Mouse (Mus musculus) MEL (cell line): ENCODE measurements around the gene Glt28d2. TPM values are rescaled to one million over a fixed set of nuclear protein-coding genes. Genes with fewer than 3 reads are reported as not detected.

ENCODE experiments used
- DNase-seq: peaks from one replicate; pipeline ENCODE4 v3.0.0; 2011; ENCODE audit warnings: low read depth, low spot score
- H3K27ac ChIP-seq: 2 replicates; pipeline ENCODE4 v1.5.1; 2012; ENCODE audit warnings: low read depth, mild to moderate bottlenecking, control low read depth, low read length, moderate library complexity; ENCODE audit not compliant: control insufficient read depth
- H3K27me3 ChIP-seq, 2 experiments: fragments of 150-350 bp in 1 of 2; sonication (generic) in 1 of 2; 2 replicates each; pipeline ENCODE4 v1.6.1; 2012; ENCODE audit warnings: low read length in 2 of 2, mild to moderate bottlenecking in 2 of 2, improper control_type of control experiment in 1 of 2, moderate library complexity in 1 of 2; ENCODE audit not compliant: insufficient read depth in 2 of 2, control insufficient read depth in 1 of 2
- H3K36me3 ChIP-seq, 2 experiments: 2 replicates each; pipeline ENCODE4 v1.6.1; 2012 to 2014; ENCODE audit warnings: low read length in 2 of 2, improper control_type of control experiment in 1 of 2, inconsistent platforms in 1 of 2, mild to moderate bottlenecking in 1 of 2; ENCODE audit not compliant: insufficient read depth in 2 of 2, control insufficient read depth in 1 of 2
- H3K4me1 ChIP-seq, 2 experiments: fragments of 150-350 bp in 1 of 2; sonication (generic) in 1 of 2; 2 replicates each; pipeline ENCODE4 v1.6.1; 2012; ENCODE audit warnings: low read length in 2 of 2, improper control_type of control experiment in 1 of 2, mild to moderate bottlenecking in 1 of 2; ENCODE audit not compliant: insufficient read depth in 2 of 2, control insufficient read depth in 1 of 2
- H3K4me3 ChIP-seq, 2 experiments: fragments of 150-350 bp in 1 of 2; sonication (generic) in 1 of 2; 2 replicates each; pipeline ENCODE4 v1.5.1; 2012; ENCODE audit warnings: low read depth in 2 of 2, low read length in 2 of 2, mild to moderate bottlenecking in 2 of 2, moderate library complexity in 2 of 2, control low read depth in 1 of 2, improper control_type of control experiment in 1 of 2; ENCODE audit not compliant: control insufficient read depth in 1 of 2, insufficient read depth in 1 of 2
- H3K79me2 ChIP-seq: 2 replicates; pipeline ENCODE4 v1.6.1; 2012; ENCODE audit warnings: mild to moderate bottlenecking, low read length, moderate library complexity; ENCODE audit not compliant: control insufficient read depth, poor library complexity, insufficient read depth
- H3K9ac ChIP-seq: 2 replicates; pipeline ENCODE4 v1.6.1; 2012; ENCODE audit warnings: low read depth, mild to moderate bottlenecking, control low read depth, low read length, moderate library complexity; ENCODE audit not compliant: control insufficient read depth, poor library complexity, severe bottlenecking
- H3K9me3 ChIP-seq: fragments of 150-350 bp; sonication (generic); replicated peaks from 2 replicates; pipeline ENCODE4 v1.6.1; 2012; ENCODE audit warnings: mild to moderate bottlenecking, low read length, improper control_type of control experiment, moderate library complexity; ENCODE audit not compliant: insufficient read depth
- BHLHE40 ChIP-seq: IDR thresholded peaks from 2 replicates; pipeline ENCODE4 v1.6.1; 2012; ENCODE audit warnings: low read depth, mild to moderate bottlenecking, inconsistent platforms, low read length, improper control_type of control experiment, borderline replicate concordance
- CHD1 ChIP-seq: IDR thresholded peaks from 2 replicates; pipeline ENCODE4 v1.6.1; 2012; ENCODE audit warnings: low read depth, mild to moderate bottlenecking, inconsistent platforms, low read length, improper control_type of control experiment
- CTCF ChIP-seq, 3 experiments: IDR thresholded peaks in 2 of 3; conservative IDR thresholded peaks in 1 of 3; 2 replicates each; pipeline ENCODE4 v1.5.1; 2011 to 2012; ENCODE audit warnings: low read length in 3 of 3, low read depth in 2 of 3, mild to moderate bottlenecking in 2 of 3, improper control_type of control experiment in 1 of 3, inconsistent platforms in 1 of 3, mixed read lengths in 1 of 3, moderate library complexity in 1 of 3; ENCODE audit not compliant: control insufficient read depth in 1 of 3, insufficient read depth in 1 of 3, poor library complexity in 1 of 3, severe bottlenecking in 1 of 3
- E2F4 ChIP-seq: IDR thresholded peaks from 2 replicates; pipeline ENCODE4 v1.6.1; 2011; ENCODE audit warnings: low read depth, low read length, improper control_type of control experiment, borderline replicate concordance
- EP300 ChIP-seq, 2 experiments: IDR thresholded peaks; 2 replicates each; pipeline ENCODE4 v1.6.1; 2011; ENCODE audit warnings: improper control_type of control experiment in 2 of 2, low read length in 2 of 2, low read depth in 1 of 2, mild to moderate bottlenecking in 1 of 2
- ETS1 ChIP-seq: IDR thresholded peaks from 2 replicates; pipeline ENCODE4 v1.6.1; 2012; ENCODE audit warnings: low read depth, mild to moderate bottlenecking, inconsistent platforms, low read length, improper control_type of control experiment, moderate library complexity
- GABPA ChIP-seq: IDR thresholded peaks from 2 replicates; pipeline ENCODE4 v1.6.1; 2012; ENCODE audit warnings: low read depth, mild to moderate bottlenecking, inconsistent platforms, low read length, improper control_type of control experiment, moderate library complexity
- HCFC1 ChIP-seq: IDR thresholded peaks from 2 replicates; pipeline ENCODE4 v1.6.1; 2012; ENCODE audit warnings: low read depth, mild to moderate bottlenecking, inconsistent platforms, low read length, improper control_type of control experiment, moderate library complexity
- KAT2A ChIP-seq: conservative IDR thresholded peaks from 2 replicates; pipeline ENCODE4 v1.6.1; 2012; ENCODE audit warnings: low read depth, low read length, improper control_type of control experiment, inconsistent platforms
- MAFK ChIP-seq: IDR thresholded peaks from 2 replicates; pipeline ENCODE4 v1.6.1; 2011; ENCODE audit warnings: low read depth, mild to moderate bottlenecking, low read length, improper control_type of control experiment, borderline replicate concordance
- MAZ ChIP-seq: IDR thresholded peaks from 2 replicates; pipeline ENCODE4 v1.6.1; 2012; ENCODE audit warnings: low read depth, mild to moderate bottlenecking, inconsistent platforms, low read length, improper control_type of control experiment
- MEF2A ChIP-seq: IDR thresholded peaks from 2 replicates; pipeline ENCODE4 v1.6.1; 2014; ENCODE audit warnings: low read depth, mild to moderate bottlenecking, inconsistent platforms, low read length, improper control_type of control experiment; ENCODE audit not compliant: poor library complexity, insufficient replicate concordance, severe bottlenecking; ENCODE audit errors: extremely low read depth
- MXI1 ChIP-seq: IDR thresholded peaks from 2 replicates; pipeline ENCODE4 v1.6.1; 2011; ENCODE audit warnings: mild to moderate bottlenecking, low read depth, low read length, improper control_type of control experiment
- NRF1 ChIP-seq: IDR thresholded peaks from 2 replicates; pipeline ENCODE4 v1.6.1; 2014; ENCODE audit warnings: low read depth, mild to moderate bottlenecking, inconsistent platforms, low read length, improper control_type of control experiment, moderate library complexity; ENCODE audit not compliant: poor library complexity, insufficient read depth, severe bottlenecking
- POLR2A ChIP-seq, 2 experiments: IDR thresholded peaks; 2 replicates each; pipeline ENCODE4 v1.6.1; 2011 to 2012; ENCODE audit warnings: low read length in 2 of 2, mild to moderate bottlenecking in 2 of 2, control low read depth in 1 of 2, improper control_type of control experiment in 1 of 2, low read depth in 1 of 2, moderate library complexity in 1 of 2; ENCODE audit not compliant: control insufficient read depth in 1 of 2, insufficient read depth in 1 of 2, poor library complexity in 1 of 2
- POLR2AphosphoS2 ChIP-seq: IDR thresholded peaks from 2 replicates; pipeline ENCODE4 v1.6.1; 2011; ENCODE audit warnings: low read length, improper control_type of control experiment
- RAD21 ChIP-seq: IDR thresholded peaks from 2 replicates; pipeline ENCODE4 v1.6.1; 2011; ENCODE audit warnings: mild to moderate bottlenecking, low read depth, low read length, improper control_type of control experiment
- RCOR1 ChIP-seq: IDR thresholded peaks from 2 replicates; pipeline ENCODE4 v1.6.1; 2012; ENCODE audit warnings: low read depth, mild to moderate bottlenecking, inconsistent platforms, low read length, improper control_type of control experiment
- SMC3 ChIP-seq: IDR thresholded peaks from 2 replicates; pipeline ENCODE4 v1.6.1; 2011; ENCODE audit warnings: low read depth, low read length, improper control_type of control experiment
- TCF12 ChIP-seq: IDR thresholded peaks from 2 replicates; pipeline ENCODE4 v1.6.1; 2014; ENCODE audit warnings: low read depth, mild to moderate bottlenecking, inconsistent platforms, low read length, improper control_type of control experiment, moderate library complexity
- UBTF ChIP-seq: IDR thresholded peaks from 2 replicates; pipeline ENCODE4 v1.6.1; 2012; ENCODE audit warnings: low read depth, mild to moderate bottlenecking, inconsistent platforms, low read length, improper control_type of control experiment, moderate library complexity, borderline replicate concordance; ENCODE audit not compliant: insufficient read depth
- USF2 ChIP-seq, 2 experiments: IDR thresholded peaks; 2 replicates each; pipeline ENCODE4 v1.6.1; 2011 to 2012; ENCODE audit warnings: improper control_type of control experiment in 2 of 2, low read length in 2 of 2, borderline replicate concordance in 1 of 2, inconsistent platforms in 1 of 2, low read depth in 1 of 2, mild to moderate bottlenecking in 1 of 2; ENCODE audit not compliant: insufficient read depth in 1 of 2
- ZC3H11A ChIP-seq: IDR thresholded peaks from 2 replicates; pipeline ENCODE4 v1.6.1; 2012; ENCODE audit warnings: low read depth, mild to moderate bottlenecking, inconsistent platforms, low read length, improper control_type of control experiment
- polyA plus RNA-seq, 2 experiments: library from polyadenylated mRNA; stranded (reverse) in 1 of 2; unstranded in 1 of 2; fragments of >175 nt in 1 of 2; fragments of >200 nt in 1 of 2; gene quantifications; 2 replicates each; pipeline versions ENCODE4 v1.2.1 to v1.2.4; 2012; ENCODE audit warnings: low replicate concordance in 2 of 2, low read depth in 1 of 2; ENCODE audit not compliant: insufficient read length in 2 of 2, insufficient read depth in 1 of 2, missing spikeins in 1 of 2
- total RNA-seq: library from RNA; depleted of rRNA; stranded (reverse); fragments of 300-350 nt; gene quantifications from 2 replicates; pipeline ENCODE4 v1.2.3, GENCODE M21; 2012

The Glt28d2 gene
- total and polyA plus RNA-seq, 3 experiments: not detected

DNA sequence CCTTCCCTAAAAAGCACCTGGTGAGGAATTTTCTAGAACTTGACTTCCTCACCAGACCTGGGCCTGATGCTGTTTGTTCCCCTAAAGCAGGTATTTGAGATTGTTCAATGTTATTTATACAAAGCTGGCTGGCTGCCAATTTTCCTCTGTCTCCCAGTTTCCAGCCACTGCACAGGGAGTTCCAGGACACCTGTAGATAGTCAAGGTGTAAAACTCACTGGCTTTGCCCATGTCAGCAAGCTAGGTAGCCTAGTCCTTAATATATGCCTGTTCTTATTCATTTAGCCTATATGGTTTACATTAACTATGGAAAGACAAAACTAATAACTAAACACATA, 44.5 kb downstream of the Glt28d2 start:
- no peak overlapping the region for H3K27ac ChIP-seq
- TF ChIP-seq BHLHE40 (no peak), MEF2A (no peak), UBTF (no peak), TCF12 (no peak), ETS1 (no peak), ZC3H11A (no peak), GABPA (no peak), HCFC1 (no peak), MXI1 (no peak), CHD1 (no peak), CTCF (IDR thresholded peaks at IDR 0.05 in 2 of 3, conservative IDR thresholded peaks at IDR 0.05 in 1 of 3; ENCODE audit: control insufficient read depth in 1 of 3, insufficient read depth in 1 of 3, low read depth in 2 of 3, low read length in 3 of 3, poor library complexity in 1 of 3, severe bottlenecking in 1 of 3) (no peak), POLR2AphosphoS2 (no peak), E2F4 (no peak), EP300 (IDR thresholded peaks at IDR 0.05; ENCODE audit: low read depth in 1 of 2, low read length in 2 of 2) (no peak), SMC3 (no peak), KAT2A (no peak), USF2 (IDR thresholded peaks at IDR 0.05; ENCODE audit: borderline replicate concordance in 1 of 2, insufficient read depth in 1 of 2, low read depth in 1 of 2, low read length in 2 of 2) (no peak), POLR2A (IDR thresholded peaks at IDR 0.05; ENCODE audit: control insufficient read depth in 1 of 2, insufficient read depth in 1 of 2, low read depth in 1 of 2, low read length in 2 of 2, poor library complexity in 1 of 2) (no peak), RCOR1 (no peak), MAFK (no peak)
- no peak overlapping the region for H3K9ac ChIP-seq
- H3K9me3 ChIP-seq: no peaks in the 10 kb centered on the region
- H3K4me3 ChIP-seq: no peak overlapping the region
- no peaks in the 10 kb centered on the region for H3K27me3 ChIP-seq
- no peak for DNase-seq
- no peaks in the 10 kb centered on the region for H3K36me3 ChIP-seq
- no peaks in the 10 kb centered on the region for H3K79me2 ChIP-seq
- no peaks in the 10 kb centered on the region for H3K4me1 ChIP-seq

GRCm38 (mm10) chr3:85842177-85842880, 45.0 kb downstream of the Glt28d2 start:
- no peak overlapping the region for H3K27ac ChIP-seq
- no peaks in the 10 kb centered on the region for H3K4me1 ChIP-seq
- H3K4me3 ChIP-seq: no peak overlapping the region
- H3K27me3 ChIP-seq: no peaks in the 10 kb centered on the region
- TF ChIP-seq NRF1 (no peak), UBTF (no peak), HCFC1 (no peak), E2F4 (no peak), MAZ (no peak), TCF12 (no peak), RAD21 (no peak), KAT2A (no peak)
- no peak overlapping the region for H3K9ac ChIP-seq
- DNase-seq: no peak
- no peaks in the 10 kb centered on the region for H3K79me2 ChIP-seq
- no peaks in the 10 kb centered on the region for H3K36me3 ChIP-seq
- H3K9me3 ChIP-seq: no peaks in the 10 kb centered on the region
